Mouse (Mus musculus): ENCODE measurements around the gene Sufu. TPM values are rescaled to one million over a fixed set of nuclear protein-coding genes. Genes with fewer than 3 reads are reported as not detected.

Gene Sufu
- polyA plus RNA-seq, 1 experiment = 15.0 TPM

- Histone ChIP-seq H3K4me3 (replicated peaks; ENCODE audit: insufficient read depth, low read depth, low read length) (peak overlapping the region; percentile 30), H3K4me1 (ENCODE audit: control insufficient read depth, insufficient read depth, low read length) (peaks cover 38% of the 10 kb centered on the region), H3K27ac (ENCODE audit: insufficient read depth, low read length) (peak overlapping the region; percentile 66; the same call in 1 of the 2 replicates), H3K27me3 (ENCODE audit: control insufficient read depth, insufficient read depth, low read length) (no peaks in the 10 kb centered on the region)
- WGBS = 3% methylated on average over 20 of the region's 20 CpGs
- DNase-seq = peak; percentile 73 to 76
- peak; percentile 11; the same call in 1 of the 2 replicates for TF ChIP-seq POLR2A (IDR thresholded peaks at IDR 0.05; ENCODE audit: borderline replicate concordance, insufficient read depth, low read length)
- TF ChIP-seq CTCF (IDR thresholded peaks at IDR 0.05; ENCODE audit: borderline replicate concordance, insufficient read depth, low read depth, low read length) = no peak
These were observed 132.0 kb downstream of the Sufu start for GRCm38 (mm10) chr19:46528529-46529213.

GRCm38 (mm10) chr19:46529601-46530448 is 133.1 kb downstream of the Sufu start:
- H3K27ac ChIP-seq (ENCODE audit: insufficient read depth, low read length) = 0 out of 2 replicates have a peak overlapping the region, but pooled peaks have one; percentile 13
- DNase-seq = no peak
- no peaks in the 10 kb centered on the region for H3K27me3 ChIP-seq (ENCODE audit: control insufficient read depth, insufficient read depth, low read length)
- peaks cover 30% of the 10 kb centered on the region for H3K4me1 ChIP-seq (ENCODE audit: control insufficient read depth, insufficient read depth, low read length)
- 49% methylated on average over 13 of the region's 13 CpGs for WGBS
- TF ChIP-seq POLR2A (IDR thresholded peaks at IDR 0.05; ENCODE audit: borderline replicate concordance, insufficient read depth, low read length) (no peak), CTCF (IDR thresholded peaks at IDR 0.05; ENCODE audit: borderline replicate concordance, insufficient read depth, low read depth, low read length) (no peak)
- H3K4me3 ChIP-seq (replicated peaks; ENCODE audit: insufficient read depth, low read depth, low read length) = no peak overlapping the region

GRCm38 (mm10) chr19:46530449-46530990 is 133.8 kb downstream of the Sufu start:
- no peak for DNase-seq
- H3K4me1 ChIP-seq (ENCODE audit: control insufficient read depth, insufficient read depth, low read length) = peaks cover 27% of the 10 kb centered on the region
- WGBS = 68% methylated on average over 8 of the region's 8 CpGs
- TF ChIP-seq POLR2A (IDR thresholded peaks at IDR 0.05; ENCODE audit: borderline replicate concordance, insufficient read depth, low read length) (no peak), CTCF (IDR thresholded peaks at IDR 0.05; ENCODE audit: borderline replicate concordance, insufficient read depth, low read depth, low read length) (no peak)
- no peak overlapping the region for H3K4me3 ChIP-seq (replicated peaks; ENCODE audit: insufficient read depth, low read depth, low read length)
- no peak overlapping the region for H3K27ac ChIP-seq (ENCODE audit: insufficient read depth, low read length)
- no peaks in the 10 kb centered on the region for H3K27me3 ChIP-seq (ENCODE audit: control insufficient read depth, insufficient read depth, low read length)

GRCm38 (mm10) chr19:46531071-46532030 is 134.7 kb downstream of the Sufu start:
- Histone ChIP-seq H3K4me1 (ENCODE audit: control insufficient read depth, insufficient read depth, low read length) (peaks cover 22% of the 10 kb centered on the region), H3K27me3 (ENCODE audit: control insufficient read depth, insufficient read depth, low read length) (no peaks in the 10 kb centered on the region), H3K4me3 (replicated peaks; ENCODE audit: insufficient read depth, low read depth, low read length) (no peak overlapping the region), H3K27ac (ENCODE audit: insufficient read depth, low read length) (no peak overlapping the region)
- WGBS = 48% methylated on average over 16 of the region's 16 CpGs
- DNase-seq = peak in 1 of 2 experiments; percentile 38
- no peak for TF ChIP-seq POLR2A (IDR thresholded peaks at IDR 0.05; ENCODE audit: borderline replicate concordance, insufficient read depth, low read length)
- no peak for TF ChIP-seq CTCF (IDR thresholded peaks at IDR 0.05; ENCODE audit: borderline replicate concordance, insufficient read depth, low read depth, low read length)

- H3K4me1 ChIP-seq (ENCODE audit: control insufficient read depth, insufficient read depth, low read length) = peaks cover 21% of the 10 kb centered on the region
- H3K4me3 ChIP-seq (replicated peaks; ENCODE audit: insufficient read depth, low read depth, low read length) = no peak overlapping the region
- TF ChIP-seq CTCF (IDR thresholded peaks at IDR 0.05; ENCODE audit: borderline replicate concordance, insufficient read depth, low read depth, low read length) = no peak
- no peak for TF ChIP-seq POLR2A (IDR thresholded peaks at IDR 0.05; ENCODE audit: borderline replicate concordance, insufficient read depth, low read length)
- WGBS = 24% methylated on average over 10 of the region's 10 CpGs
- H3K27ac ChIP-seq (ENCODE audit: insufficient read depth, low read length) = no peak overlapping the region; the same call in 1 of the 2 replicates
- no peak for DNase-seq
- H3K27me3 ChIP-seq (ENCODE audit: control insufficient read depth, insufficient read depth, low read length) = no peaks in the 10 kb centered on the region
These were observed 135.5 kb downstream of the Sufu start for GRCm38 (mm10) chr19:46532031-46532688.

GRCm38 (mm10) chr19:46533066-46533465 is 136.4 kb downstream of the Sufu start:
- WGBS = 90% methylated on average over 4 of the region's 4 CpGs
- Histone ChIP-seq H3K27me3 (ENCODE audit: control insufficient read depth, insufficient read depth, low read length) (no peaks in the 10 kb centered on the region), H3K4me1 (ENCODE audit: control insufficient read depth, insufficient read depth, low read length) (peaks cover 18% of the 10 kb centered on the region), H3K4me3 (replicated peaks; ENCODE audit: insufficient read depth, low read depth, low read length) (no peak overlapping the region), H3K27ac (ENCODE audit: insufficient read depth, low read length) (no peak overlapping the region)
- TF ChIP-seq CTCF (IDR thresholded peaks at IDR 0.05; ENCODE audit: borderline replicate concordance, insufficient read depth, low read depth, low read length) (no peak), POLR2A (IDR thresholded peaks at IDR 0.05; ENCODE audit: borderline replicate concordance, insufficient read depth, low read length) (no peak)
- no peak for DNase-seq

All from cerebellum, adult 2 months (tissue).